Mouse (Mus musculus) neural tube, embryonic 12.5 days (tissue): Measurements from ENCODE around the gene P3h3. TPM values are rescaled to one million over a fixed set of nuclear protein-coding genes. Genes with fewer than 3 reads are reported as not detected.

ENCODE experiments used
- ATAC-seq: fragments of 200-750 bp; cut with Nextera tagmentation; 2 replicates; pipeline ENCODE4 v1.8.0; 2017; ENCODE audit warnings: low read depth, mild to moderate bottlenecking, moderate TSS enrichment, moderate library complexity; ENCODE audit not compliant: low FRiP score
- H3K27ac ChIP-seq: fragments of 300-500 bp; sonication (generic); 2 replicates; pipeline ENCODE4 v1.5.1; 2016
- H3K27me3 ChIP-seq: fragments of 300-500 bp; sonication (generic); replicated peaks from 2 replicates; pipeline ENCODE4 v1.6.1; 2016; ENCODE audit warnings: mild to moderate bottlenecking
- H3K36me3 ChIP-seq: fragments of 300-500 bp; sonication (generic); 2 replicates; pipeline ENCODE4 v1.6.1; 2016; ENCODE audit warnings: mild to moderate bottlenecking
- H3K4me1 ChIP-seq: fragments of 300-500 bp; sonication (generic); 2 replicates; pipeline ENCODE4 v1.6.1; 2016
- H3K4me2 ChIP-seq: fragments of 300-500 bp; sonication (generic); replicated peaks from 2 replicates; pipeline ENCODE4 v1.6.1; 2016; ENCODE audit warnings: mild to moderate bottlenecking
- H3K4me3 ChIP-seq: fragments of 300-500 bp; sonication (generic); 2 replicates; pipeline ENCODE4 v1.5.1; 2016
- H3K9ac ChIP-seq: fragments of 300-500 bp; sonication (generic); 2 replicates; pipeline ENCODE4 v1.6.1; 2016; ENCODE audit warnings: mild to moderate bottlenecking
- H3K9me3 ChIP-seq: fragments of 300-500 bp; sonication (generic); 2 replicates; pipeline ENCODE4 v1.6.1; 2016; ENCODE audit warnings: mild to moderate bottlenecking
- WGBS: fragments of 180-500 bp; shearing (Covaris S2); methylation state at CpG from one replicate; pipeline ENCODE4 v1.1.7; 2016; 5-methylcytosine and 5-hydroxymethylcytosine counted together
- polyA plus RNA-seq: library from polyadenylated mRNA; unstranded; fragments of >200 nt; fragmentation: Nextera tagmentation; extraction: Ambion mirVana; gene quantifications from 2 replicates; pipeline ENCODE4 v1.2.1, GENCODE M21; 2016

The P3h3 gene
- polyA plus RNA-seq, 1 experiment from 2014 or later: 28.4 TPM

DNA sequence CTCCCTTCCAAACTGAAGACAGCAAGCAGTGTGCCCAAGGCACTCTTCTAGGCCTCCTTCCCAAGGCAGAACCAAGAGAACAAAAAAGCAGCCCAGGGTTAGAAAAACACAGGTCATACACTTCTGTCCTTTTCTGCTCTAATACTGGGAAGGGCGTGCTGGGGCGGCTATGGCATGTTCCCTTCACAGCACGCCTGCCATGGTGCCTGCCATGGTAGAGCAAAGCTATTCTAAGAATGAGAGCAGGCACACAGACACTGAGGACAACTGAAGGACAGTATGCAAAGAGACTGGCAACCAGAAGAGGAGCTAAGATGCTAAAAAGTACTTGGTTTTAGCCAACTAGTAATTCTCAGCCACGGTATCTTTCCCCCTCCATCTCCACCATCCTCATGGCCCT lies 35.5 kb downstream of the P3h3 start:
- no peak for ATAC-seq
- H3K27ac ChIP-seq: no peak overlapping the region
- H3K4me3 ChIP-seq: no peak overlapping the region
- H3K27me3 ChIP-seq: no peaks in the 10 kb centered on the region
- no peaks in the 10 kb centered on the region for H3K4me1 ChIP-seq
- H3K9ac ChIP-seq: no peak overlapping the region
- no peak overlapping the region for H3K4me2 ChIP-seq
- H3K36me3 ChIP-seq: peaks cover 97% of the 10 kb centered on the region
- no peaks in the 10 kb centered on the region for H3K9me3 ChIP-seq
- 96% methylated on average over 4 of the region's 4 CpGs for WGBS

GRCm38 (mm10) chr6:124820891-124821290 lies 36.7 kb downstream of the P3h3 start:
- Histone ChIP-seq H3K9me3 (no peaks in the 10 kb centered on the region), H3K4me2 (no peak overlapping the region), H3K36me3 (peaks cover 100% of the 10 kb centered on the region), H3K4me1 (no peaks in the 10 kb centered on the region), H3K27ac (no peak overlapping the region), H3K9ac (no peak overlapping the region), H3K27me3 (no peaks in the 10 kb centered on the region), H3K4me3 (no peak overlapping the region)
- no peak for ATAC-seq
- 93% methylated on average over 5 of the region's 5 CpGs for WGBS

DNA sequence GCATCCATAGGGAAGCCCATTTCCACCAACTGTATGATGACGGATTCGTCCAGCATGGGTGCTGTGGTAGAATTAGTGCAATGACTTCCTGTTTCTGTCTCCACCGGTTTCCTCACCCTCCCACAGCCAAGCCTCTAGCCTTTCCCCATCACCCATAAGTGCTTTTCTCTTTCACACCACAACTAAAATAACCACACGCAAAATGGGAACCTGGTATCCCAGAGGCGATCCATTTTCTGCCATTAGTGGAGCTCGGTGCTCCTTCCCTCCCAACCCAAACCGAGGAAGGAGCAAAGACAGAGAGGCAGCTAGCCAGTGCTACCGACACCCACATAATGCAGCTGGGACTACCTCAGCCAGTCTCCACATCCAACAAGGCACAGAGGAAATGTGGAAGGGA lies 39.6 kb downstream of the P3h3 start:
- H3K4me3 ChIP-seq: no peak overlapping the region
- no peaks in the 10 kb centered on the region for H3K27me3 ChIP-seq
- no peak for ATAC-seq
- H3K9me3 ChIP-seq: no peaks in the 10 kb centered on the region
- peaks cover 80% of the 10 kb centered on the region for H3K36me3 ChIP-seq
- 91% methylated on average over 8 of the region's 8 CpGs for WGBS
- H3K9ac ChIP-seq: 0 out of 2 replicates have a peak overlapping the region, but pooled peaks have one; percentile 5
- H3K4me1 ChIP-seq: peaks cover 19% of the 10 kb centered on the region
- no peak overlapping the region for H3K4me2 ChIP-seq
- H3K27ac ChIP-seq: no peak overlapping the region

GRCm38 (mm10) chr6:124817563-124817962 lies 40.0 kb downstream of the P3h3 start:
- ATAC-seq: no peak
- Histone ChIP-seq H3K9ac (0 out of 2 replicates have a peak overlapping the region, but pooled peaks have one; percentile 5), H3K36me3 (peaks cover 76% of the 10 kb centered on the region), H3K27me3 (no peaks in the 10 kb centered on the region), H3K4me3 (no peak overlapping the region), H3K27ac (no peak overlapping the region), H3K9me3 (no peaks in the 10 kb centered on the region), H3K4me2 (no peak overlapping the region), H3K4me1 (peaks cover 23% of the 10 kb centered on the region)
- 97% methylated on average over 8 of the region's 8 CpGs for WGBS

- H3K27me3 ChIP-seq: no peaks in the 10 kb centered on the region
- peaks cover 74% of the 10 kb centered on the region for H3K36me3 ChIP-seq
- H3K9me3 ChIP-seq: no peaks in the 10 kb centered on the region
- no peak overlapping the region for H3K27ac ChIP-seq
- peaks cover 28% of the 10 kb centered on the region for H3K4me1 ChIP-seq
- ATAC-seq: no peak
- H3K4me2 ChIP-seq: no peak overlapping the region
- no peak overlapping the region for H3K4me3 ChIP-seq
- no peak overlapping the region for H3K9ac ChIP-seq
- 94% methylated on average over 11 of the region's 11 CpGs for WGBS
These were observed 40.4 kb downstream of the P3h3 start for GRCm38 (mm10) chr6:124817125-124817524.

DNA sequence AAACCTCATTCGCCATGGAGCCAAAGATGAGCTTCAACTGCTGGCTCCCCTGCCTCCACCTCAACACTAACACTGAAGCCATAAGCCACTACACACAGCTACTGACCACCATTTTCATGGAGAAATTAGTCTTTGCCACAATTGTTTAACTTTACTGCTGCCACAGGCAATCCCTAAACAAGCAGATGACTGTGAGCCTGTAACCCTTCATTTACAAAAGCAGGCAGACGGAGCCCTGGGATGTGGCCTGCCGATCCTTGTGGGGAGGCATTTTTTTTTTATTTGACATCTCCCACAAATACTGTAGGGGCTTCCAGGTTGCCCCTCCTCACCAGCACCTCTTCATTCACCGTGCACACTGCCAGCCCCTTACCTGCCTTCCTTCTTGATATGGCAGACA lies 40.9 kb downstream of the P3h3 start:
- peaks cover 73% of the 10 kb centered on the region for H3K36me3 ChIP-seq

DNA sequence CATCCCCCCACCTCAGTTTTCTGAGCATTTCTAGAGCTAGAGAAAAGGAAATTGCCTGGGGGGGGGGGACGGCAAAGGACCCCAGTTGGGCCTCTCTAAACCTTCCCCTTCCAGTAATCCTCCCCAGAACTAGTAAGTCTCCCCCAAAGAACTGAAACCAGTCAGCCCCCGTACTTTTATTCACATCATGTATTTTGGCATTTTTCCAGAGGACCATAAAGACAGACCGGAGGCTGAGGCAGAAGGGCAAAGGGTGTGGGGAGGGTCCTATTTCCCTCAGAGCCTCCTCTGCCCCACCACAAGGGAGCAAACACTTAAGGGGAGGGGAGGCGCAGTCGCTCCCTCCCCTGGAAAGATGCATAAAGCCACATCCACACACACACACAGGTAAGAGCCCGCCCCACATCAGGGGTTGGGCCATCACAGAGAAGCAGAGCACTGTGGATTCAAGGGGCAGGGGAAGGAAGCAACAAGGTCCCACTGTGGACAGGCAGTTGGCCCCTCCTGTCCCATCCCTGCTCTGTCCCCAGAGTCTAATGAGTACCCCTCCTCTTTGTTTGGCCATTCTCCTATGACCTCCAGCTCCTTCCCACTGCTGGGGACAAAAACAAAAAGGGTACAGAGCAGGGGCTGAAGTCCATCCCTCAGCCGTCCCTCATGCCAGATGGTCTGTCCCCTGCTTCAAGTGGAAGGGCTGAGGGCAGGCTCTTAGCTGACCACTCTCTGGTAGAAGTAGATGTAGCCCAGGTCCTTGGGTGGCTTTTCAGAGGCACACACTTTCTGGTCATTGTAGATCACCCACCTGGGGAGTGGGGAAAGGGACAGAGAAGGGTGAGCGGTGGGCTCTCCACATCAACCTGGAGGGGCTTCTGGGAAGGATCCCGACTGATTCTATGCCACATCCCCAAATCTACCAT lies 42.4 kb downstream of the P3h3 start:
- Histone ChIP-seq H3K9me3 (no peaks in the 10 kb centered on the region), H3K4me3 (no peak overlapping the region), H3K9ac (0 out of 2 replicates have a peak overlapping the region, but pooled peaks have one; percentile 13), H3K4me2 (peak overlapping the region; percentile 9; the same call in 1 of the 2 replicates), H3K36me3 (peaks cover 63% of the 10 kb centered on the region), H3K27ac (no peak overlapping the region), H3K27me3 (no peaks in the 10 kb centered on the region), H3K4me1 (peaks cover 34% of the 10 kb centered on the region)
- WGBS: 69% methylated on average over 9 of the region's 9 CpGs
- no peak for ATAC-seq

More for the DNA sequence above, 40.9 kb downstream of the P3h3 start:
- WGBS: 92% methylated on average over 4 of the region's 4 CpGs
- Histone ChIP-seq H3K9ac (no peak overlapping the region), H3K4me3 (no peak overlapping the region), H3K27me3 (no peaks in the 10 kb centered on the region), H3K4me2 (no peak overlapping the region), H3K27ac (no peak overlapping the region), H3K9me3 (no peaks in the 10 kb centered on the region), H3K4me1 (peaks cover 31% of the 10 kb centered on the region)
- no peak for ATAC-seq

GRCm38 (mm10) chr6:124814448-124814847 lies 43.1 kb downstream of the P3h3 start:
- Histone ChIP-seq H3K4me2 (peak overlapping the region; percentile 89), H3K36me3 (peaks cover 56% of the 10 kb centered on the region), H3K4me1 (peaks cover 40% of the 10 kb centered on the region), H3K9ac (no peak overlapping the region), H3K4me3 (peak overlapping the region; percentile 67), H3K27ac (no peak overlapping the region), H3K27me3 (no peaks in the 10 kb centered on the region), H3K9me3 (no peaks in the 10 kb centered on the region)
- peak; percentile 48 for ATAC-seq
- 45% methylated on average over 8 of the region's 8 CpGs for WGBS

DNA sequence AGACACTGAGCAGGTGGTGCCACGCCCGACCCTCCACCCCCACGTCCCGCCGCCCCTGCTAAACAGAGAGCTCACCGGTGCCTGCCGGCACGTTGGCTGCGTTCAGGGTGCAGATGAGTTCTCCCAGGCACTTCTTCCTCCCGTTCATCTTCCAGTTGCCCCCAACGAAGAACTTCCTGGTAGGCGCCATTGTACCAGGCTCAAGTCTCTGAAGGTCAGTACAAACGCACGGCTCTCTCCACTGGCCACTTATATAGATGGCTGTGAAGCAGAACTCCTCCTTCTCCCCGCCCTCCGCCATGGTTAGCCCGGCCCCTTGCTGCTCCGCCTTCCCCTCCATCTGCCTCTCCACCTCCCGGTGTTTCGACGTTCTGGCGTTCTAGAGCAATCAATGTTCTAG lies 43.6 kb downstream of the P3h3 start, which contains the start of gene Tpi1:
Tpi1 (minus strand) TSS at position 364 of the 400 bp plus-strand sequence.
- Histone ChIP-seq H3K36me3 (peaks cover 51% of the 10 kb centered on the region), H3K4me2 (peak within 1 kb of the TSS; percentile 89), H3K9ac (peak within 1 kb of the TSS; percentile 82), H3K9me3 (no peaks in the 10 kb centered on the region), H3K4me3 (peak within 1 kb of the TSS; percentile 67), H3K27me3 (no peaks in the 10 kb centered on the region), H3K27ac (peak within 1 kb of the TSS; percentile 43; the same call in 1 of the 2 replicates), H3K4me1 (peaks cover 45% of the 10 kb centered on the region)
- ATAC-seq: peak; percentile 85
- WGBS: under 1% methylated on average over 22 of the region's 22 CpGs

GRCm38 (mm10) chr6:124813496-124813895 lies 44.1 kb downstream of the P3h3 start:
- H3K4me1 ChIP-seq: peaks cover 50% of the 10 kb centered on the region
- H3K4me2 ChIP-seq: peak overlapping the region; percentile 89
- H3K27ac ChIP-seq: peak overlapping the region; percentile 43; the same call in 1 of the 2 replicates
- H3K9ac ChIP-seq: peak overlapping the region; percentile 82
- H3K4me3 ChIP-seq: peak overlapping the region; percentile 67
- peaks cover 46% of the 10 kb centered on the region for H3K36me3 ChIP-seq
- ATAC-seq: peak; percentile 68
- H3K27me3 ChIP-seq: no peaks in the 10 kb centered on the region
- H3K9me3 ChIP-seq: no peaks in the 10 kb centered on the region
- WGBS: under 1% methylated on average over 18 of the region's 18 CpGs

GRCm38 (mm10) chr6:124812848-124813247 lies 44.7 kb downstream of the P3h3 start:
- Histone ChIP-seq H3K36me3 (peaks cover 40% of the 10 kb centered on the region), H3K9ac (peak overlapping the region; percentile 82), H3K4me3 (peak overlapping the region; percentile 67), H3K4me2 (peak overlapping the region; percentile 89), H3K27me3 (no peaks in the 10 kb centered on the region), H3K4me1 (peaks cover 54% of the 10 kb centered on the region), H3K9me3 (no peaks in the 10 kb centered on the region), H3K27ac (no peak overlapping the region)
- ATAC-seq: no peak
- WGBS: 21% methylated on average over 9 of the region's 9 CpGs

DNA sequence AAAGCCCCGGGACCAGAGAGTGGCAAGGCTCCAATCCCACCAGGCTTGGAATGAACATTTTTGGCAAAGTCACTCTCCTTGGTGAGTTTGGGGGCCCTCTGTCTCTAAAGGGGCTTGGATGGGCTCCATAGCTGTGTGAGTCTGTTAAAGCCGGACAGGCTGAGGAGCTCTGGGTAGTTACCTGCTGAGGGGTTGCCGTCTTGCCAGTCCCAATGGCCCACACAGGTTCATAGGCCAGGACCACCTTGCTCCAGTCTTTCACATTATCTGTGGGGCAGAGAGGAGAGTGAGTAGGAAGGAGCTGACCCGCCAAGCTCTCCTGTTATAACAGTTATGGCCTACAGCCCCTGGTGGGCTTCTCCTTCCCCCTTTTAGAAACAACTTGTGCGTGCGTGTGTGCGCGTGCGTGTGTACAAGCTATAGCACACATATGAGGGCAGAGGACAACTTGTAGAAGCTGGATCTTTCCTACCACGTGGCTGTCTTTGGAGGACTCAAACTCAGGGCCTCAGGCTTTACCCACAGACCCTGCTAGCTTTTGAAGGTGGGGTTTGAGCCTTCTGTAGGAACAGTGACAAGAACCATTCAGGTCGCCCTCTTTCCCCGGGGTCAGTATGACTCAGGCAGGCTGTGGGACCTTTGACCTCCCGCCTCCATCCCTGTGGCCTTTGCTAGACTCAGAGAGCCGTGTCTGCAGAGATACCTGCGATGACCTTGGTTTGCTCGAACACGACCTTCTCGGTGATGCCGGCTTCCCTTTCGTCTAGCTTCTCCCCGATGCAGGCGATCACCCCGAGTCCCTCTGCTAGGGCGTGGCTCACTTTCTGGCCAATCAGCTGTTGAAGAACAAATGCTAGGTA lies 45.6 kb downstream of the P3h3 start:
- H3K36me3 ChIP-seq: peaks cover 31% of the 10 kb centered on the region
- 0 out of 2 replicates have a peak overlapping the region, but pooled peaks have one; percentile 67 for H3K4me3 ChIP-seq
- H3K9me3 ChIP-seq: no peaks in the 10 kb centered on the region
- 89% methylated on average over 24 of the region's 24 CpGs for WGBS
- H3K4me1 ChIP-seq: peaks cover 54% of the 10 kb centered on the region
- H3K27me3 ChIP-seq: no peaks in the 10 kb centered on the region
- peak overlapping the region; percentile 89 for H3K4me2 ChIP-seq
- ATAC-seq: no peak
- no peak overlapping the region for H3K27ac ChIP-seq
- H3K9ac ChIP-seq: no peak overlapping the region
